Mouse (Mus musculus): ENCODE measurements around the gene Pak6. TPM values are rescaled to one million over a fixed set of nuclear protein-coding genes. Genes with fewer than 3 reads are reported as not detected.

Gene Pak6
- total and polyA plus RNA-seq, 3 experiments: 0.05 to 0.73 (median 0.42) TPM

DNA sequence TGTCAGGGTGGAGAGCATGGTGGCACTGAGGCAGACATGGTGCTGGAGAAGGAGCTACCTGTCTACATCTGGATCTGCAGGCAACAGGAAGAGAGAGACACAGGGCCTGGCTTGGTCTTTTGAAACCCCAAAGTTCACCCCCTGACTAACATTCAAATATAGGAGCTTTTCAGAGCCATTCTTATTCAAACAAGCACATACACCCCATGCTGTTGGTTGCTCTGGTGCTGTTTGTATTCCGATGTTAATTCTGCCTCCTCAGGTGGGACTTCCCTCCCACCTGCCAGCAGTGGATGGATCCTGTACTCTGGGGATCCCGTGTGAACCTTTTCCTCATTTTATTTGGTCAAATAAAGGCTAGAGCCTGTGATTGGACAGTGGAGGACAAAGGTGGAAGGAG lies 43.0 kb upstream of the Pak6 start:
- H3K9ac ChIP-seq (ENCODE audit: insufficient read depth, low read depth): no peak overlapping the region
- in situ Hi-C loops (cut with MboI; ENCODE audit: low pct_ligation_motif_present, low pct_unique_long_range_greater_than_20kb, low sequenced_read_pairs) (no loop called here), dilution Hi-C loops (cut with MboI; ENCODE audit: extremely low pct_ligation_motif_present, extremely low pct_unique_long_range_greater_than_20kb, low sequenced_read_pairs) (no loop called here)
- DNase-seq (ENCODE audit: extremely low read depth): peak; percentile 30
- H3K4me3 ChIP-seq (replicated peaks in 1 of 3; ENCODE audit: low read depth in 2 of 3, low read length in 2 of 3, poor library complexity in 1 of 3): no peak overlapping the region
- peaks cover 26 to 56% of the 10 kb centered on the region in 2 experiments for H3K4me1 ChIP-seq (ENCODE audit: control insufficient read depth in 1 of 2, insufficient read depth in 2 of 2)
- peak overlapping the region; percentile 59; the same call in 1 of the 2 replicates for H3K4me2 ChIP-seq (ENCODE audit: insufficient read depth, low read depth, poor library complexity, severe bottlenecking)
- H3K9me3 ChIP-seq (replicated peaks; ENCODE audit: low read length): peaks cover 10% of the 10 kb centered on the region
- H3K27ac ChIP-seq (ENCODE audit: insufficient read depth, low read depth): peak overlapping the region; percentile 89
- TF ChIP-seq GABPA (IDR thresholded peaks at IDR 0.05; ENCODE audit: insufficient replicate concordance, low read depth, low read length) (no peak), TCF12 (IDR thresholded peaks at IDR 0.05; ENCODE audit: low read depth, low read length) (peak; percentile 36; the same call in 1 of the 2 replicates), ETS1 (conservative IDR thresholded peaks at IDR 0.05; ENCODE audit: low read depth, low read length) (no peak; the same call in 1 of the 2 replicates), BHLHE40 (IDR thresholded peaks at IDR 0.05; ENCODE audit: low read depth, low read length) (0 out of 2 replicates have a peak, but pooled peaks have one; percentile 10), MAX (IDR thresholded peaks at IDR 0.05; ENCODE audit: low read length) (no peak), RCOR1 (conservative IDR thresholded peaks at IDR 0.05; ENCODE audit: low read depth, low read length) (no peak), ZKSCAN1 (IDR thresholded peaks at IDR 0.05; ENCODE audit: borderline replicate concordance, low read depth, low read length) (no peak), E2F4 (IDR thresholded peaks at IDR 0.05; ENCODE audit: insufficient replicate concordance, low read depth, low read length) (no peak), JUN (IDR thresholded peaks at IDR 0.05; ENCODE audit: insufficient read depth, low read depth, low read length) (no peak), HCFC1 (IDR thresholded peaks at IDR 0.05; ENCODE audit: low read depth, low read length) (no peak), IRF4 (IDR thresholded peaks at IDR 0.05; ENCODE audit: low read depth, low read length) (peak; percentile 27; the same call in 1 of the 2 replicates), NELFE (IDR thresholded peaks at IDR 0.05; ENCODE audit: low read depth, low read length) (no peak), USF2 (conservative IDR thresholded peaks at IDR 0.05; ENCODE audit: low read depth, low read length) (no peak), NRF1 (IDR thresholded peaks at IDR 0.05; ENCODE audit: low read depth, low read length) (no peak), ZMIZ1 (IDR thresholded peaks at IDR 0.05; ENCODE audit: low read depth, low read length) (no peak), CHD1 (IDR thresholded peaks at IDR 0.05; ENCODE audit: low read depth, low read length) (no peak), POLR2AphosphoS2 (IDR thresholded peaks at IDR 0.05; ENCODE audit: low read depth, low read length) (no peak), KAT2A (IDR thresholded peaks at IDR 0.05; ENCODE audit: insufficient replicate concordance, low read length) (no peak), MEF2A (IDR thresholded peaks at IDR 0.05; ENCODE audit: borderline replicate concordance, low read depth, low read length) (0 out of 2 replicates have a peak, but pooled peaks have one; percentile 31), UBTF (IDR thresholded peaks at IDR 0.05; ENCODE audit: low read depth, low read length) (no peak), SMC3 (IDR thresholded peaks at IDR 0.05; ENCODE audit: low read depth, low read length) (no peak)
- H3K79me2 ChIP-seq (replicated peaks; ENCODE audit: control insufficient read depth, extremely low read depth, insufficient read depth, poor library complexity, severe bottlenecking): no peaks in the 10 kb centered on the region; the same call in none of the 2 replicates
- H3K36me3 ChIP-seq (replicated peaks in 1 of 2; ENCODE audit: control insufficient read depth in 1 of 2, insufficient read depth in 1 of 2, low read length in 1 of 2): peaks cover 65 to 89% of the 10 kb centered on the region in 2 experiments
- no peaks in the 10 kb centered on the region for H3K27me3 ChIP-seq (replicated peaks)
